Mouse (Mus musculus) kidney, adult 11 months (tissue): ENCODE measurements at regions not wholly inside any gene's neighbourhood (a gene's known extent, or its start where the extent isn't known, plus 50 kb on each side); places are given as distances from the start of the nearest gene placed in this dataset.
A peak's percentile ranks its signal among the peaks of the same experiment; 100 is the strongest.

Source experiments
- DNase-seq: peaks from one replicate; pipeline ENCODE4 v3.0.0; 2022

DNA sequence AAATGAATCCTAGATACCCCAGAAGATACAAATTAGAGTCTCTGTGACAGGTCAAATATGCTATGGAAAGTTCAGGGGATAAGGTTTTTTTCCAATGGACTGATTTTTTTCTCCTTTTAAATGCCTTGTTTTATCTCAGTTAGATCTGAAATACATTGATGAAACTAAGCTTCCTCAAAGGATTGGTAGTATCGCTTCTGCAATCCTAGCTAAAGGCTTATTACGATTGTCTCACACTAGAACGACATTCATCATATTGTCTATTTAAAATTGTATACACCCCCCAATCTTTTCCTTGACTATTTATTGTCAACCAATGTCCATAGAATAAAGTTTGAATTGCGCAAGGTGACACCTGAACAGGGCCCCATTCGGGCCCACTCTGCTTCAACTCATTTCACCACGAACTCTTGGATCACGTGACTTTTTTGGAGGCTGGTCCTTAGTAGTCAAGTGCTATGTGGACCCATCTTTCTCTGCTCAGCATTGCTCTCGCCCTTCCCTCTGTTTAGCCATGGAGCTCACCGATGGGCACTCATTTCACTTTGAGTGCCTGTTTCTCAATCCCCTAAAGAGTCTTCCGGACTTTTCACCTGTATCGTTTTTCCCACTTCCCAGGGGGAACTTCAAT, 85.6 kb upstream of the Ednrb start:
- DNase-seq = no peak

DNA sequence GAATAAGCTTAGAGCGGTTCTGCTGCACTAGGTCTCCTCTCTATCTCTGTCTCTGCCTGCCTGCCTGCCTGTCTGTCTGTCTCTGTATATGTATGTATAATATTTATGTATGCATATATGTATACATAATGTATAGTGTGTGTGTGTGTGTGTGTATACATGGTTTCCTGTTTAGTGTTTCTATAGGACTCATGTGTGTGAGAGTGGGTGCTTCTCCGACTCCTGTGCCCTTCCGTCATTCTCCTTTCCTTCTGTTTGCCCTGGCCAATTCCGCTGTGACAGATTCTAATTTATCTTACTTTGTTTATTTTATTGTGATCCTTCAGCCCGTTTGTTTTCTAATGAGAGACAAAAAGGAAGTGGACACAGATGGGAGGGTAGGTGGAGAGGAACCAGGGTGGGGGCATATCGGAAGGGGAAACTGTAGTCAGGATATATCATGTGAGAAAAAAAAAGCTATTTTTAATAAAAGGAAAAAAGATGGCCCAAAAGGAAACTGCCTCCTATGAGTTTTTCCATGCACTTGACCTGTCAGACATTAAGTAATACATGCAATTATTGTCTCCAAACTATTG, 85.0 kb upstream of the Ednrb start:
- DNase-seq = peak; percentile 12

DNA sequence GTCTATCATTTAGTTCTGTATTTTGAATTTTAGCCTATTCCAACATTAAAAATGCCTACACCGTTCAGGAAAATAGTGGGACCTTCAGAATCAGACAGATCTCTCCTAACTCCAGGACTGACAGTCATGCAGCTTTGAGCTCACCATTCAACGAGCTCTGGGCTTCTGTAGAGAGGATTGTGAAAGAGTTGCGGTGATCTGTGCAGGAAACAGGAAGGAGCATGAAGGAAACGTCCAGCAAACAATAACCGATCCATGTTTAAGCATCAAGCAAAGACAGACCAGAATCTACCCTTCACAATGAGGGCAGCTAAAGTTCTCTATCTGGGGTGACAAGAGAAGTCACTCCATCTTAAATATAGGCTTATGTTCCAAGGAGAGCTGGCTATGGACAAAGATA, 76.0 kb upstream of the Ednrb start:
- no peak for DNase-seq

DNA sequence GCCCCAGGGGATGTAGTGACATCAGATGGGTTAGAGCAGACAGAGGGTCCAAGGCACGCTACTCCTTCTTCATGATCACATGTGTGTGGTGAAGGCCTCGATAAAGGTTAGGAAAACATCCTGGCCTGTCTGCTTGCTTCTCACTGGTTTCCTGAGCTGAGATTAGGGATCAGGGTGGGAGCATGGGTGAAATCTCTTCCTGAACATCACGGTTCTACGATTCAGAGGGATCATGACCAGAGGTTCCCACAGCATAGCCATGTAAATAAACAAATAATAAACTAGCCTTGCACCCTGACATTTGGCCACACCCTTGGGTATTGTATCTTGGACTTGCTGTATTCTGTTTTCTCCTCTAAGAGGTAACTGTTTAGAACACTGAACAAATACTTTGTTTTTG, 75.2 kb upstream of the Ednrb start:
- no peak for DNase-seq

DNA sequence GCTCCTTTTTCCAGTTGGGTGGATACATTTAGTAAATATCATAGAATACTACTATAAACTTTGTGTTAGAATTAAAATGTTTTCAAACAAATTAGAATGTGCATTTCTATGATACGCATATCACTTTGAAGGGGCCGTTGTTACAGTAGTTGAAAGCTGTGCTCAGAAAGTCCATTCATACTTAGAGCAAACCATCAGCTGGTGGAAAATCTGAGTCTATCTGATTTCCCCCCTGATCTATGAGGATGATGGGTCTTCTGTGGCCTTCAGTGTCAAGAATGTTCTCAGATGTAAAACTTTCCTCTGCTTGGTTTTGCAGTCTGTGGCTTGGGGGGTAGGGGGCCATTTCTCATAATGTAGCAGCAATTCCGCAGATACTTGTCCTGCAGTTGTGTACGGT, 69.3 kb upstream of the Ednrb start:
- no peak for DNase-seq

DNA sequence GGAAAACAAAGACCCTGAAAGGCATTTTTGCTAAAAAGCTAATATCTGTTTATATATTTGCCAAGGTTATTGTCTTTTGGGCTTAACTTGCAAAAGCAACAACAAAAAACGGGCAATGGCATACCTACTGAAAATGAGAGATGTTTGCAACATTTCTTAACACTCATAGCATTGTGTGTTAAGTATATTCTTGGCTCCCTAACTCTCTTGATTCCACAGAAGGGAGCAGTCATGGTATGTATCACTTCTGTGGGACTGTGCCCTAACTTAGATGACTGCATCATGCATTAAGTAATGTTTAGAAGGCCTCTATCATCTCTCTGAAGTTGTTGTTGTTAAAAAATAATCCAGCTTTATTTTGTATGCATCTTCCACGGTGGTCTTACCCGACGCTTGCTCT, 67.5 kb upstream of the Ednrb start:
- DNase-seq = no peak

DNA sequence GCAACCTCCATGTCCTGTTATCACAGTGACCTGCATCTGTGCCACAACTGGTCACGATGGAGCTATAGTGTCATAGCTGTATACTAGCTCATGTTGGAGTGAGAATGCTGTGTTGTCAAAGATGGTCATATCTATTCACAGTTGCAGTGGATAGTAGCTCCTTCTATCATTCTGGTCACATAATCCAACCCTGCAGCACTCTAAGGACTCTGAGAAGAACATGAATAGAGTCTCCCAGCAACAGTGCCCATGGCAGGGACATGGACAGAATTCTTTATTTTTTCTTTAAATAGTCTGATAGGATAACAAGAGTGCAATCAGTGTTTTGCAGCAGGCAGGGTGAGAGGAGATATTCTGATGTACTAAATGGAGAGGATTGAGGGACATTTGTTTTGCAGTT, 67.1 kb upstream of the Ednrb start:
- DNase-seq = no peak

DNA sequence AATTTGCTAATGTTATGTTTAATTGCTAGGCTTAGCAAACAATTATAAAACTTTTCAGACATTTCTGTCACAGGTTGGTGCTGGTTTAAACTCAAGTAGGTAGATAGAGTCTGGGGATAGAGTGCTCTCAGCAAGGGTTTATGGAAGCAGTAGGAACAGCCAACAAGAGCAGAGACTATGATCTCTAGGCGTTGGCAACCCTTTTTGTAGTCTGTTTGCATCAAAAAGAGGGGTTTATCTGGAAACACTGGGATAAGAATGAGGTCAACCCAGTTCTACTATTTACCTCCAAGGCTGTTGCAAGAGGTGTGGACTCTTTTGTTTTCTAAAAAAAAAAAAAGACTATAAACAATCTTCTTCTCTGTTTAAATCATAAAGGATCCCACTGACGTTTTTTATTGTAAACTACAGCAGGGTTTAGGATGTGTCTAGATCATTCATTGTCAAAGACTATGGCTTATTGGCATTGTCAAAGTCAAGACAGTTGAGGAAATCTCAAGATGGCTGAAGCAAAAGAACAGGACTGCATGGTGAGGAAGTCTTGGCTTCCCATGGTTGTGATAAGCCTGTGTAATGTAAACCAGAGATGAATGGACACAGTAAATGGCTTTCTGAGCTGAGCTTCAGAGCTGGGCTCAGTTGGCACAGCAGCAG, 62.3 kb upstream of the Ednrb start:
- no peak for DNase-seq

DNA sequence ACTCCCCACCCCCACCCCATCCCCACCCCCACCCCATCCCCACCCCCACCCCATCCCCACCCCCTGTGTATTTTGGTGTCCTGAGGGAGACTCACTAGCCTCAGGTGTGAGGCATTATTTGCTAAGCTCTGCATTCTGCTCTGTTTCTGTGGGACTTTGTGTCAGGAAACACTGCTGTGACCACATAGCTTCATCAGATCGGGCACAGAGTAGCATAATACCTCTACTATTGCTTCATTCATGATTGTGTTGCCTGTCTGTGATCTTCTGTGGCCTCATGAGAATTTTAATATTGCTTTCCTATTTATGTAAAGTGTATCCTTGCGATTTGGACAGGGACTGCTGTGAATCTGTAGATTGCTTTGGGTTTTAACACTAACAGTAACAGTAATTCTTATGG, 56.6 kb upstream of the Ednrb start:
- DNase-seq = no peak

DNA sequence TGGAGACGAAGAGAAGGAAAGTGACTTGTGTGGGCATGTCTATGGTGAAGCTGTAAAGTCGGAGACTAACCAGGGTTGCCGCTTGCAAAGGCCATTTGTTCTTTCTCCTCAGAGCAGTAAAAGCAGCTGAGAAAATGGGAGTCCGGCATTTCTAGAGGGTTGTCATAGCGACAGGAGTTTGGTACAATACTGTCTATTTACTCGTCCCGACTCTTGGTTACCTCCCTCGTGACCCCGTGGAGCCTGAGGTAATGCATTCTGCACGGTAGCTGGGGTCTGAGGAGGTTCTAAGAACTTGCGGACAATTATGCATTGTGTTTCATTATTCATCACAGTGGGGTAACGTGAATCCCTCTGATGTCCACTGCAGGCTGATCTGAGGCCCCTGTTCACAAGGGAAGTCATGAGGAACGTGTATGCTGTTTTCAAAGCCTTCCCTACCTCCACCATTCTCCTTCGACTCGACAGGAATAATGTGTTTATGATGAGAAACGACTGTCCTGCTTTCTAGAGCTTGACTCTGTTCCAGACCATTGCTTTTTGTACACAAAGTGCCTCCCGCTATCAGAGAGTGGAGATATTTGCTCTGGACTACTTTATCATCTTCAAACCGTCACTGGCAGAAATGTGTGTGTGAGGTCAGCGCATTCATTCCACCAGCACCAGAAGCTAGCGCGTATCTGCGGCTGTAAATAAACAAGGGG, 55.1 kb upstream of the Ednrb start:
- DNase-seq = peak; percentile 8

DNA sequence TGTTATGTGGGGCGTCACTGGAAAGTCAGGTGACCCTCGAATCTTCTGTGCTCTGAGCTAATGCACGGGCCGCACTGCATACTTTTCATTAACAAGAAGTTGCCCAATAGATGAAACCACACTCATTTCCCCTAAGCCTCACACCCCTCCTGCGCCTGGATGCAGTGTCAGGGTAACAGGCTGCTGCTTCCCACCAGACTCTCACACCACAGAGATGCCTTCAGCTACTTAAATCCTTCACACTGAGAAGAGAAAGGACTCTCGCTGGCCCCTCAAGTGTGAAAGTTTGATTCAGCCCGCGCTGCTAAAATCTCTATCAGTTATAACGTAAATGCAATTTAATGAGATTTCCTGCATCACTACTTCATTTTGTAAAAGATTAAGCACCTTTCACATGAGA, 54.5 kb upstream of the Ednrb start:
- no peak for DNase-seq

DNA sequence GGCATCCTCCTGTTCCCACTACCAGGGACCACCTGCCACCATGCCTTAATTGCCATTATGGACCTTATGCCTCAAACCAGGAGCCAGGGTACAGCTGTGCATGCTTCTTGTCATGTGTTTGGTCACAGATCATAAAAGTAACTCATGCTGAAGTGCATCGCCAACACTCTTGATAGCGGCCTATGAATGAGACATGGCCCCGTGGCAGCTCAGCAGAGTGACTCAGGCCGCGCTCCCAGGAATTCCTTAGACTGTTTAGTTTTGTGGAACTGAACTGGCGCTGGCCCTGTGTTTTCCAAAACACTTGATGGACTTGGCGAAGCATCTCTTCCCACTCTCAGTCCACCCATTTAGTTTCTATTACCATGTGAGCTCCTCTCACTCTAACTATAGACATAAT, 51.1 kb upstream of the Ednrb start:
- DNase-seq = no peak
